Comparison of ENCODE assay signal across 19 mouse cellular contexts in the genomic region with DNA sequence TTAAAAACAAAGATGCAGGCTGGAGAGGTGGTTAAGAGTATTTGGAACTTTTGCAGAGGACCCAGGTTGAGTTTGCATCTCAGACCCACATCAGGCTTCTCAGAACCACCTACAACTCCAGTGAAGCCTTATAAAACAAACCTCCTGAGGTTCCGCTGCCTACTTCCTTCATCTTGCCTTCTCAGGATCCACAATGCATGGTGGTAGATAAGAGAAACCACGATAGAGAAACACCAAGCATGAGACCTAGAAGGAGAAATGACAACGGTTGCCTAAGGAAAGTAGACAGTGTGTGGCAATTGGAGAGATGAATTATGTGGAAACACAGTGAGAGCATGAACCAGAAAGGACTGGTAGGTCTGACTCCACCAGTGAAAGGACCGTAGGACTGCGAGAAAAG. TPM values are rescaled to one million over a fixed set of nuclear protein-coding genes. Genes with fewer than 3 reads are reported as not detected.
"Had no signal": no experiment of that assay in that cellular context is flagged by ENCODE, and none has a peak within 500 bp of the region (broad histone marks: within the 10 kb centered on the region; RNA-seq: fewer than 3 reads in every experiment).

No protein-coding gene starts in this region.

- DNase-seq: kidney, adult 18-20 months; kidney, adult 9 months; kidney, postnatal 14 days; kidney, postnatal 4 days; left cerebral cortex, postnatal 4 days; liver, postnatal 0 days; lung, embryonic 14.5 days; lung, postnatal 36 days; right cerebral cortex, postnatal 14 days; right cerebral cortex, postnatal 4 days; thymus, postnatal 25 days had no signal

- H3K4me1 ChIP-seq: limb, embryonic 12.5 days; limb, embryonic 15.5 days; midbrain, embryonic 10.5 days; midbrain, embryonic 13.5 days; stomach, embryonic 15.5 days had no signal

- H3K4me3 ChIP-seq: limb, embryonic 12.5 days; limb, embryonic 15.5 days; midbrain, embryonic 10.5 days; midbrain, embryonic 13.5 days; stomach, embryonic 15.5 days had no signal

- ATAC-seq: liver, postnatal 0 days; lung, postnatal 0 days; midbrain, embryonic 13.5 days had no signal

- H3K36me3 ChIP-seq: limb, embryonic 12.5 days; limb, embryonic 15.5 days; midbrain, embryonic 10.5 days; midbrain, embryonic 13.5 days; stomach, embryonic 15.5 days had no signal

- H3K27ac ChIP-seq: limb, embryonic 12.5 days; limb, embryonic 15.5 days; liver, embryonic 14.5 days; midbrain, embryonic 10.5 days; midbrain, embryonic 13.5 days; stomach, embryonic 15.5 days had no signal

- H3K27me3 ChIP-seq: limb, embryonic 12.5 days; limb, embryonic 15.5 days; midbrain, embryonic 13.5 days; stomach, embryonic 15.5 days had no signal

- H3K4me2 ChIP-seq: limb, embryonic 12.5 days; limb, embryonic 15.5 days; liver, embryonic 11.5 days; lung, embryonic 14.5 days; midbrain, embryonic 13.5 days; stomach, embryonic 15.5 days had no signal

- H3K9ac ChIP-seq: limb, embryonic 12.5 days; limb, embryonic 15.5 days; liver, embryonic 14.5 days; liver, postnatal 0 days; lung, embryonic 14.5 days; midbrain, embryonic 13.5 days; stomach, embryonic 15.5 days had no signal

- H3K9me3 ChIP-seq: limb, embryonic 12.5 days; limb, embryonic 15.5 days; midbrain, embryonic 10.5 days; midbrain, embryonic 13.5 days; stomach, embryonic 15.5 days had no signal

RNA-seq across cellular contexts. Expression of gene Tmem182, which starts 4.5 kb away (rescaled TPM):
- polyA plus RNA-seq: liver, embryonic 14.5 days; midbrain, embryonic 10.5 days had no signal
